Mouse (Mus musculus) ES-Bruce4 (cell line): Measurements from ENCODE around the gene Trim30d.

Experiments
- CTCF ChIP-seq: IDR thresholded peaks from one replicate; pipeline ENCODE4 v1.8.1; 2011; ENCODE audit warnings: low read depth, low read length
- EP300 ChIP-seq: IDR thresholded peaks from 2 replicates; pipeline ENCODE4 v1.6.1; 2011; ENCODE audit warnings: low read depth, low read length; ENCODE audit not compliant: insufficient read depth
- POLR2A ChIP-seq: IDR thresholded peaks from one replicate; pipeline ENCODE4 v1.8.1; 2011; ENCODE audit warnings: low read length; ENCODE audit not compliant: insufficient read depth

GRCm38 (mm10) chr7:104549833-104550232, 42.2 kb upstream of the Trim30d start, which contains the start of gene Olfr651:
- TF ChIP-seq POLR2A (no peak), CTCF (no peak), EP300 (no peak)
